Mouse (Mus musculus) testis, postnatal 10 days (tissue): ENCODE measurements around the gene Gm20547.
"Not testable (repeated sequence)": the region's sequence is repeated elsewhere in the genome, so short reads cannot be mapped to it uniquely, and the experiment has no call there.

Experiments
- DNase-seq: peaks from one replicate; pipeline ENCODE4 v3.0.0; 2021; ENCODE audit warnings: low spot score

Gene Gm20547

GRCm38 (mm10) chr17:34881683-34882310, at the start of gene Gm20547:
Gene Gm20547, minus strand, starts transcription at chr17:34882042.
- DNase-seq, result no peak

- peak; percentile 98 for DNase-seq
Measured at GRCm38 (mm10) chr17:34931061-34931734, 49.4 kb upstream of the Gm20547 start, which contains the start of gene Neu1. Gene Neu1, plus strand, starts transcription at chr17:34931253.

- DNase-seq, result no peak
Measured at GRCm38 (mm10) chr17:34928841-34929240, 47.0 kb upstream of the Gm20547 start.

GRCm38 (mm10) chr17:34927306-34928019, 45.6 kb upstream of the Gm20547 start:
- no peak for DNase-seq

- no peak for DNase-seq
Measured at GRCm38 (mm10) chr17:34924258-34924657, 42.4 kb upstream of the Gm20547 start.

- no peak for DNase-seq
Measured at GRCm38 (mm10) chr17:34922939-34923338, 41.1 kb upstream of the Gm20547 start.

GRCm38 (mm10) chr17:34917188-34917587, 35.3 kb upstream of the Gm20547 start:
- no peak for DNase-seq

- no peak for DNase-seq
Measured at GRCm38 (mm10) chr17:34916316-34916715, 34.5 kb upstream of the Gm20547 start.

GRCm38 (mm10) chr17:34915410-34915831, 33.6 kb upstream of the Gm20547 start:
- no peak for DNase-seq

GRCm38 (mm10) chr17:34913930-34914665, 32.3 kb upstream of the Gm20547 start, which contains the start of gene Slc44a4:
Gene Slc44a4, plus strand, starts transcription at chr17:34914466.
- DNase-seq, result no peak

- peak; percentile 90 for DNase-seq
Measured at GRCm38 (mm10) chr17:34911945-34912351, 30.1 kb upstream of the Gm20547 start.

- DNase-seq, result no peak
Measured at GRCm38 (mm10) chr17:34910982-34911381, 29.1 kb upstream of the Gm20547 start.

GRCm38 (mm10) chr17:34902895-34903294, 21.1 kb upstream of the Gm20547 start:
- DNase-seq, result no peak

GRCm38 (mm10) chr17:34901948-34902347, 20.1 kb upstream of the Gm20547 start:
- not testable (repeated sequence) for DNase-seq

- DNase-seq, result not testable (repeated sequence)
Measured at GRCm38 (mm10) chr17:34900826-34901225, 19.0 kb upstream of the Gm20547 start.

GRCm38 (mm10) chr17:34899890-34900243, 18.0 kb upstream of the Gm20547 start:
- DNase-seq, result no peak

GRCm38 (mm10) chr17:34899053-34899889, 17.4 kb upstream of the Gm20547 start:
- DNase-seq, result peak; percentile 78

- no peak for DNase-seq
Measured at GRCm38 (mm10) chr17:34898706-34899052, 16.8 kb upstream of the Gm20547 start.

- peak; percentile 87 for DNase-seq
Measured at GRCm38 (mm10) chr17:34898160-34898586, 16.3 kb upstream of the Gm20547 start, which contains the start of the genes C2 and Ehmt2. Gene C2, minus strand, starts transcription at chr17:34898265. Gene Ehmt2, plus strand, starts transcription at chr17:34898469.

GRCm38 (mm10) chr17:34897373-34898159, 15.7 kb upstream of the Gm20547 start:
- no peak for DNase-seq
